Mouse (Mus musculus) adrenal gland, postnatal 25 days (tissue): Measurements from ENCODE around the gene Olfr323. TPM values are rescaled to one million over a fixed set of nuclear protein-coding genes. Genes with fewer than 3 reads are reported as not detected.

ENCODE experiments used
- DNase-seq: peaks from one replicate; pipeline ENCODE4 v3.0.0; 2021; ENCODE audit warnings: mixed read lengths
- long read RNA-seq: library from polyadenylated mRNA; stranded (forward); transcript quantifications from one replicate; pipeline ENCODE4 v2.0.0, GENCODE M21; 2021
- total RNA-seq: library from RNA; stranded (reverse); gene quantifications from 2 replicates; pipeline ENCODE4 v1.2.3, GENCODE M21; 2021

The Olfr323 gene
- not detected in 2 replicates for total RNA-seq
- long read RNA-seq = 0 reads

GRCm38 (mm10) chr11:58630401-58630800 lies at the start of gene Olfr323:
Olfr323 (minus strand) TSS chr11:58630501.
- no peak for DNase-seq

- no peak for DNase-seq
These were observed 41.5 kb upstream of the Olfr323 start for GRCm38 (mm10) chr11:58671825-58672224.

GRCm38 (mm10) chr11:58669252-58669651 lies 39.0 kb upstream of the Olfr323 start:
- DNase-seq = no peak

GRCm38 (mm10) chr11:58658596-58658995 lies 28.3 kb upstream of the Olfr323 start, which contains the start of gene Olfr322:
Olfr322 (plus strand) TSS chr11:58658782.
- DNase-seq = no peak

GRCm38 (mm10) chr11:58655151-58655550 lies 24.9 kb upstream of the Olfr323 start:
- DNase-seq = no peak

GRCm38 (mm10) chr11:58643350-58643749 lies 13.0 kb upstream of the Olfr323 start:
- peak; percentile 9 for DNase-seq

GRCm38 (mm10) chr11:58641638-58642358 lies 11.5 kb upstream of the Olfr323 start:
- DNase-seq = no peak

GRCm38 (mm10) chr11:58641057-58641456 lies 10.8 kb upstream of the Olfr323 start:
- no peak for DNase-seq

- DNase-seq = peak; percentile 7
These were observed 10.1 kb upstream of the Olfr323 start, which contains the start of gene Trim58 for GRCm38 (mm10) chr11:58640272-58640867. Trim58 (plus strand) TSS chr11:58640465.

- peak; percentile 45 for DNase-seq
These were observed 7.9 kb upstream of the Olfr323 start for GRCm38 (mm10) chr11:58638176-58638701.

GRCm38 (mm10) chr11:58636376-58636977 lies 6.2 kb upstream of the Olfr323 start:
- peak; percentile 41 for DNase-seq

GRCm38 (mm10) chr11:58634878-58635277 lies 4.6 kb upstream of the Olfr323 start:
- DNase-seq = no peak

GRCm38 (mm10) chr11:58626146-58626545 lies 4.2 kb downstream of the Olfr323 start:
- DNase-seq = no peak

GRCm38 (mm10) chr11:58618793-58619192 lies 11.5 kb downstream of the Olfr323 start:
- no peak for DNase-seq

- DNase-seq = no peak
These were observed 11.9 kb downstream of the Olfr323 start for GRCm38 (mm10) chr11:58618369-58618768.

- no peak for DNase-seq
These were observed 14.3 kb downstream of the Olfr323 start, which contains the start of gene 2210407C18Rik for GRCm38 (mm10) chr11:58615975-58616374. 2210407C18Rik (minus strand) TSS chr11:58616075.

GRCm38 (mm10) chr11:58614526-58614925 lies 15.8 kb downstream of the Olfr323 start:
- DNase-seq = no peak

- DNase-seq = no peak
These were observed 16.9 kb downstream of the Olfr323 start for GRCm38 (mm10) chr11:58613359-58613758.

- DNase-seq = no peak
These were observed 23.3 kb downstream of the Olfr323 start for GRCm38 (mm10) chr11:58607030-58607429.

- DNase-seq = no peak
These were observed 24.0 kb downstream of the Olfr323 start for GRCm38 (mm10) chr11:58606177-58606919.

GRCm38 (mm10) chr11:58605228-58605627 lies 25.1 kb downstream of the Olfr323 start:
- DNase-seq = no peak

- DNase-seq = no peak
These were observed 25.6 kb downstream of the Olfr323 start for GRCm38 (mm10) chr11:58604688-58605087.
